Mouse (Mus musculus) gastrocnemius, postnatal 14 days (tissue): ENCODE measurements around the gene Timm9. TPM values are rescaled to one million over a fixed set of nuclear protein-coding genes. Genes with fewer than 3 reads are reported as not detected.
A peak's percentile ranks its signal among the peaks of the same experiment; 100 is the strongest.
"Not testable (repeated sequence)": the region's sequence is repeated elsewhere in the genome, so short reads cannot be mapped to it uniquely, and the experiment has no call there.

Experiments
- DNase-seq: peaks from one replicate; pipeline ENCODE4 v3.0.0; 2021; ENCODE audit warnings: mixed read lengths
- intact Hi-C: fragments of 180-260 bp; cut with DNase I; formaldehyde crosslinking; loops from one replicate; pipeline ENCODE4 v1.15.1; 2025; ENCODE audit warnings: low total_unique reads
- total RNA-seq, 2 experiments: library from RNA; stranded (reverse); gene quantifications; 2 replicates each; pipeline ENCODE4 v1.2.3; 2021

Timm9 gene
- total RNA-seq, 2 experiments from 2014 or later: 22.4 to 30.0 TPM

- DNase-seq: no peak
These were observed 23.4 kb downstream of the Timm9 start for GRCm38 (mm10) chr12:71113074-71113473.

GRCm38 (mm10) chr12:71111331-71111730 lies 25.2 kb downstream of the Timm9 start, which contains the start of gene Tomm20l:
TSS of gene Tomm20l (plus strand) at chr12:71111428.
- DNase-seq: peak; percentile 11
- intact Hi-C loops: no loop called here

More at GRCm38 (mm10) chr12:71113074-71113473, 23.4 kb downstream of the Timm9 start:
- intact Hi-C loops: no loop called here

GRCm38 (mm10) chr12:71107216-71107771 lies 29.2 kb downstream of the Timm9 start:
- intact Hi-C loops: no loop called here
- DNase-seq: no peak

GRCm38 (mm10) chr12:71104275-71104674 lies 32.2 kb downstream of the Timm9 start:
- intact Hi-C loops, DNase-seq: not testable (repeated sequence)

- intact Hi-C loops: no loop called here
- DNase-seq: no peak
These were observed 50.2 kb downstream of the Timm9 start for GRCm38 (mm10) chr12:71086331-71086730.

Other genes starting within 250 kb of the Timm9 start
- 100 to 1,000 TPM; 106 to 107 TPM for gene Actr10, start 198.8 kb downstream of the Timm9 start, total RNA-seq
- gene Psma3, start 162.1 kb downstream of the Timm9 start, total RNA-seq: 100 to 1,000 TPM; 381 to 435 TPM
- 1 to 10 TPM; 8.4 to 8.5 TPM for gene Arid4a, start 120.7 kb downstream of the Timm9 start, total RNA-seq
- not detected for gene Tomm20l, start 25.3 kb downstream of the Timm9 start, total RNA-seq
- gene 2700049A03Rik, start 164 bp upstream of the Timm9 start, total RNA-seq: 1 to 10 TPM; 2.6 to 2.8 TPM
- 10 to 100 TPM in 1 of 2 experiments, 1 to 10 TPM in 1; 8.1 to 12.1 TPM for gene Dact1, start 173.2 kb upstream of the Timm9 start, total RNA-seq